Mouse (Mus musculus) large intestine, adult 2 months (tissue): ENCODE data around the gene Cd3e. TPM values are rescaled to one million over a fixed set of nuclear protein-coding genes. Genes with fewer than 3 reads are reported as not detected.

Experiments used
- DNase-seq: peaks from one replicate; pipeline ENCODE4 v3.0.0-alpha.2; 2012; ENCODE audit warnings: low read depth, low spot score
- WGBS: fragments of 180-500 bp; shearing (Covaris S2); methylation state at CpG from one replicate; pipeline ENCODE4 v1.1.7; 2018; 5-methylcytosine and 5-hydroxymethylcytosine counted together
- polyA plus RNA-seq: library from polyadenylated mRNA; depleted of rRNA; stranded (reverse); fragments of >200 nt; gene quantifications from 2 replicates; pipeline ENCODE4 v1.2.3, GENCODE M21; 2012

Cd3e gene
- polyA plus RNA-seq, 1 experiment, result 11.1 TPM

GRCm38 (mm10) chr9:45022800-45023199 lies 13.4 kb upstream of the Cd3e start:
- no peak for DNase-seq
- WGBS, result 5% methylated on average over 3 of the region's 3 CpGs

GRCm38 (mm10) chr9:45018031-45018430 lies 8.6 kb upstream of the Cd3e start:
- no peak for DNase-seq
- whole genome bisulfite sequencing, result 71% methylated on average over 11 of the region's 11 CpGs

- no peak for DNase-seq
- WGBS, result 49% methylated on average over 3 of the region's 3 CpGs
Measured at GRCm38 (mm10) chr9:45015841-45016240, 6.4 kb upstream of the Cd3e start.

- no peak for DNase-seq
- WGBS, result 38% methylated on average over 2 of the region's 2 CpGs
Measured at GRCm38 (mm10) chr9:45014879-45015278, 5.5 kb upstream of the Cd3e start.

GRCm38 (mm10) chr9:45011291-45011690 lies 1.9 kb upstream of the Cd3e start:
- no peak for DNase-seq
- 37% methylated on average over 6 of the region's 6 CpGs for WGBS

- no peak for DNase-seq
- WGBS, result 68% methylated on average over 4 of the region's 4 CpGs
Measured at GRCm38 (mm10) chr9:45010461-45010860, 1.0 kb upstream of the Cd3e start.

- 86% methylated on average over 4 of the region's 4 CpGs for WGBS
- DNase-seq, result no peak
Measured at GRCm38 (mm10) chr9:45008342-45008741, 1.1 kb downstream of the Cd3e start.

- 60% methylated on average over 12 of the region's 12 CpGs for WGBS
- no peak for DNase-seq
Measured at GRCm38 (mm10) chr9:45007404-45007803, 2.0 kb downstream of the Cd3e start.

GRCm38 (mm10) chr9:45000249-45000648 lies 9.2 kb downstream of the Cd3e start:
- no peak for DNase-seq
- 55% methylated on average over 3 of the region's 3 CpGs for WGBS

- WGBS, result 75% methylated on average over 5 of the region's 5 CpGs
- no peak for DNase-seq
Measured at GRCm38 (mm10) chr9:44999776-45000175, 9.7 kb downstream of the Cd3e start.

- DNase-seq, result no peak
Measured at GRCm38 (mm10) chr9:44999171-44999570, 10.3 kb downstream of the Cd3e start.

GRCm38 (mm10) chr9:44998138-44998537 lies 11.3 kb downstream of the Cd3e start:
- WGBS, result 57% methylated on average over 11 of the region's 11 CpGs
- no peak for DNase-seq

More at GRCm38 (mm10) chr9:44999171-44999570, 10.3 kb downstream of the Cd3e start:
- 56% methylated on average over 6 of the region's 6 CpGs for WGBS

GRCm38 (mm10) chr9:44996590-44996989 lies 12.8 kb downstream of the Cd3e start:
- DNase-seq, result no peak
- 89% methylated on average over 7 of the region's 7 CpGs for WGBS

GRCm38 (mm10) chr9:44994962-44995361 lies 14.5 kb downstream of the Cd3e start:
- 60% methylated on average over 4 of the region's 4 CpGs for WGBS
- DNase-seq, result no peak

- DNase-seq, result no peak
- 81% methylated on average over 2 of the region's 2 CpGs for WGBS
Measured at GRCm38 (mm10) chr9:44993268-44993667, 16.2 kb downstream of the Cd3e start.

GRCm38 (mm10) chr9:44992271-44992670 lies 17.2 kb downstream of the Cd3e start:
- no peak for DNase-seq

GRCm38 (mm10) chr9:44991821-44992220 lies 17.6 kb downstream of the Cd3e start:
- no peak for DNase-seq
- WGBS, result 69% methylated on average over 2 of the region's 2 CpGs

- WGBS, result 56% methylated on average over 5 of the region's 5 CpGs
- DNase-seq, result no peak
Measured at GRCm38 (mm10) chr9:44986976-44987375, 22.5 kb downstream of the Cd3e start.

GRCm38 (mm10) chr9:44986242-44986781 lies 23.1 kb downstream of the Cd3e start:
- no peak for DNase-seq
- 59% methylated on average over 14 of the region's 14 CpGs for WGBS

- 66% methylated on average over 3 of the region's 3 CpGs for WGBS
- DNase-seq, result no peak
Measured at GRCm38 (mm10) chr9:44985721-44986161, 23.7 kb downstream of the Cd3e start.

GRCm38 (mm10) chr9:44983001-44983400 lies 26.4 kb downstream of the Cd3e start:
- DNase-seq, result no peak
- WGBS, result 30% methylated on average over 2 of the region's 2 CpGs

- WGBS, result 86% methylated on average over 3 of the region's 3 CpGs
- DNase-seq, result no peak
Measured at GRCm38 (mm10) chr9:44982531-44982930, 26.9 kb downstream of the Cd3e start.
